Mouse (Mus musculus) ES-E14 (cell line): Measurements from ENCODE around the gene AL731706.2. TPM values are rescaled to one million over a fixed set of nuclear protein-coding genes. Genes with fewer than 3 reads are reported as not detected.

Experiments used
- DNase-seq: peaks from one replicate; pipeline ENCODE4 v3.0.0-alpha.2; 2013; ENCODE audit warnings: low read depth, low spot score
- H3K27ac ChIP-seq: 2 replicates; pipeline ENCODE4 v1.5.1; 2012; ENCODE audit warnings: low read depth, mild to moderate bottlenecking, low read length, moderate library complexity, mixed read lengths; ENCODE audit not compliant: poor library complexity, insufficient read depth, severe bottlenecking
- H3K36me3 ChIP-seq: 2 replicates; pipeline ENCODE4 v1.6.1; 2012; ENCODE audit warnings: mild to moderate bottlenecking, low read length, moderate library complexity, mixed read lengths; ENCODE audit not compliant: control insufficient read depth, poor library complexity, insufficient read depth, severe bottlenecking
- H3K4me1 ChIP-seq, 2 experiments: fragments of 150-350 bp in 1 of 2; sonication (generic) in 1 of 2; 2 replicates each; pipeline ENCODE4 v1.6.1; 2012; ENCODE audit warnings: low read length in 2 of 2, mild to moderate bottlenecking in 1 of 2, mixed read lengths in 1 of 2; ENCODE audit not compliant: control insufficient read depth in 2 of 2, insufficient read depth in 2 of 2, poor library complexity in 1 of 2
- H3K4me3 ChIP-seq, 2 experiments: fragments of 150-350 bp in 1 of 2; sonication (generic) in 1 of 2; 2 replicates each; pipeline ENCODE4 v1.5.1; 2012; ENCODE audit warnings: low read length in 2 of 2, low read depth in 1 of 2, mild to moderate bottlenecking in 1 of 2, mixed read lengths in 1 of 2; ENCODE audit not compliant: insufficient read depth in 1 of 2, poor library complexity in 1 of 2, severe bottlenecking in 1 of 2
- H3K9ac ChIP-seq: 2 replicates; pipeline ENCODE4 v1.6.1; 2012; ENCODE audit warnings: low read depth, mild to moderate bottlenecking, low read length, mixed read lengths; ENCODE audit not compliant: poor library complexity, insufficient read depth, severe bottlenecking
- H3K9me3 ChIP-seq: fragments of 150-350 bp; sonication (generic); 2 replicates; pipeline ENCODE4 v1.6.1; 2012; ENCODE audit warnings: low read depth, mild to moderate bottlenecking, low read length; ENCODE audit not compliant: control insufficient read depth, insufficient read depth
- CHD2 ChIP-seq: IDR thresholded peaks from 2 replicates; pipeline ENCODE4 v1.6.1; 2014; ENCODE audit warnings: mild to moderate bottlenecking, low read depth, low read length, inconsistent platforms
- HCFC1 ChIP-seq: IDR thresholded peaks from 2 replicates; pipeline ENCODE4 v1.6.1; 2012; ENCODE audit warnings: low read length, inconsistent platforms, borderline replicate concordance; ENCODE audit not compliant: insufficient read depth
- MAFK ChIP-seq: IDR thresholded peaks from 2 replicates; pipeline ENCODE4 v1.6.1; 2014; ENCODE audit warnings: mild to moderate bottlenecking, low read depth, low read length, inconsistent platforms; ENCODE audit not compliant: insufficient read depth
- ZC3H11A ChIP-seq: IDR thresholded peaks from 2 replicates; pipeline ENCODE4 v1.6.1; 2012; ENCODE audit warnings: low read depth, mild to moderate bottlenecking, inconsistent platforms, low read length, borderline replicate concordance
- ZNF384 ChIP-seq: IDR thresholded peaks from 2 replicates; pipeline ENCODE4 v1.6.1; 2012; ENCODE audit warnings: low read depth, low read length, inconsistent platforms
- in situ Hi-C, 2 experiments: fragments of 600-800 bp; cut with MboI; formaldehyde crosslinking; loops; one replicate each; pipeline ENCODE4 v1.15.1; 2025; ENCODE audit warnings: low sequenced_read_pairs in 2 of 2, inconsistent platforms in 1 of 2; ENCODE audit not compliant: unreplicated experiment in 2 of 2
- total RNA-seq: library from RNA; depleted of rRNA; stranded (reverse); fragments of 300-350 nt; gene quantifications from 2 replicates; pipeline ENCODE4 v1.2.3, GENCODE M21; 2012

AL731706.2 gene
- total RNA-seq, 1 experiment: not detected

- no peak overlapping the region for H3K4me3 ChIP-seq
- TF ChIP-seq ZNF384 (no peak), MAFK (no peak), HCFC1 (no peak), CHD2 (no peak), ZC3H11A (no peak)
- in situ Hi-C loops: no loop called here
- H3K4me1 ChIP-seq: peaks cover 0 to 2% of the 10 kb centered on the region in 2 experiments; a peak in 1 of 4 replicates
- H3K9ac ChIP-seq: no peak overlapping the region
- H3K36me3 ChIP-seq: no peaks in the 10 kb centered on the region
- DNase-seq: no peak
- no peaks in the 10 kb centered on the region for H3K9me3 ChIP-seq
- H3K27ac ChIP-seq: no peak overlapping the region
Measured at GRCm38 (mm10) chr2:136914334-136914902, 28.9 kb upstream of the AL731706.2 start.

DNA sequence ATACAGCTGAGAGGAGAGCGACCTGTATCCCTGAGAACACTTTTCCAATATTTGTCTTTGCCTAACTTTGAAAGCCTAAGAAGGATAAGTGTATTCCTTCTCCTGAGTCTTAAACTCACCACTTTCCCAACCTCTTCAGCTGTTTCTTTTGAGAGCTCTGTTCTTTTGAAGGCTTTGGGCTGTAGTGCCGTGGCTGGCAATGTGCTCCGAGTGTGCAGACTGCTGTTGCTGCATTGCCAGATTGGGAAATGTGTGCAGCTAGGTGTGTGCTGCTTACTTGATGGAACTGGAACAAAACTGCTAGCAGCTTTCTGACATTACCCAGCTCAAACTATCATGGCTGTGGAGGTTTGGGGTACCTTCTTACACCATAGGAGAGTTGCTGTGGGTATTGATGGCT, 27.5 kb upstream of the AL731706.2 start:
- no peak overlapping the region for H3K9ac ChIP-seq
- no peak overlapping the region for H3K27ac ChIP-seq
- no peaks in the 10 kb centered on the region for H3K36me3 ChIP-seq
- DNase-seq: no peak
- TF ChIP-seq ZC3H11A (no peak), ZNF384 (no peak), HCFC1 (no peak), CHD2 (no peak), MAFK (no peak)
- H3K4me1 ChIP-seq: no peaks in the 10 kb centered on the region
- no peaks in the 10 kb centered on the region for H3K9me3 ChIP-seq
- no peak overlapping the region for H3K4me3 ChIP-seq
- in situ Hi-C loops: no loop called here

DNA sequence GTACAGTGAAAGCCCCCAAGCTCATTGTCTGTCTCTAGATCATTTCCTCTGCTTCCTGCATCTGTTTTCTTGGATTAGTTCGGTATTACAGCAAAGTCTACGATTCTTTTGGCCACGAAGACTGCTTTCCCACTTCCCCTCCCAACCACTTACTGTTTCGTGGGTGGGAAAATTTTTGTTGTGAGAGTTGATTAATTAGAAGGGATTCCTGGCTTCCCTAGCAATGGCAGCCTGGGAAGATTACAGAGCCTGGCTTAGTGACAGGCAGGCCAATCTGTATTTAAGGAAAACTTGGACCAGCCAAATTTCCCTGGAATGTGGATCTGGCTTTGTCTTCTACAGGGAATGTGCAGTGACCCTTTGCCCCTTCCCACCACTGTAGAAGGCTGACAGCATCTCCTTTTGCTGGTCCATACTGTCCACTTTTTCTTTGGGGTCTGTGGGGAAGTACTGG, 26.5 kb upstream of the AL731706.2 start:
- Histone ChIP-seq H3K4me3 (no peak overlapping the region), H3K36me3 (no peaks in the 10 kb centered on the region), H3K27ac (no peak overlapping the region), H3K4me1 (no peaks in the 10 kb centered on the region), H3K9me3 (no peaks in the 10 kb centered on the region), H3K9ac (no peak overlapping the region)
- in situ Hi-C loops: no loop called here
- no peak for DNase-seq
- no peak for TF ChIP-seq MAFK
- no peak for TF ChIP-seq CHD2
- TF ChIP-seq ZNF384: no peak
- TF ChIP-seq HCFC1: no peak
- no peak for TF ChIP-seq ZC3H11A

GRCm38 (mm10) chr2:136909298-136909697, 23.8 kb upstream of the AL731706.2 start:
- H3K4me3 ChIP-seq: no peak overlapping the region
- no peaks in the 10 kb centered on the region for H3K36me3 ChIP-seq
- H3K9ac ChIP-seq: no peak overlapping the region
- DNase-seq: no peak
- no peak overlapping the region for H3K27ac ChIP-seq
- in situ Hi-C loops: no loop called here
- TF ChIP-seq ZNF384: no peak
- TF ChIP-seq CHD2: no peak
- no peak for TF ChIP-seq ZC3H11A
- TF ChIP-seq MAFK: no peak
- no peak for TF ChIP-seq HCFC1
- H3K9me3 ChIP-seq: no peaks in the 10 kb centered on the region
- H3K4me1 ChIP-seq: no peaks in the 10 kb centered on the region

DNA sequence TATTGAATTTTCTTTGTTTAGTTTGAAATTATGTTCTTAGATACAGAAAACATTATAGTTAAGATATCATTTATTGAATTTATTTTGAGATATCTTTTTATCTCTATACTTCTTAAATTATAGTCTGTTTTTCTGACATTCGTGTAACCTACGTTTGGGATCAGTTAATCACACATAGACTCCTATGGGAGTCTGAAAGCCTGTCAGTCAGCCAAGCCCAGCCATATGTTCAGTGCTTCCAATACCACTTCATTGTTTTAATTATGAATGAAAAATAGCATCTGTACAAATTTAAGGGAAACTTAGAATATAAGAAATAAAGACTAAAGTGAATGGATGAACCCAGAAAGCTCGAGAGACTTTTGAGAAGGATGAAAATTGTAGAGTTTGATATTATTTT, 23.1 kb upstream of the AL731706.2 start:
- no peak overlapping the region for H3K27ac ChIP-seq
- no peak overlapping the region for H3K4me3 ChIP-seq
- H3K9ac ChIP-seq: no peak overlapping the region
- DNase-seq: no peak
- H3K36me3 ChIP-seq: no peaks in the 10 kb centered on the region
- no peak for TF ChIP-seq MAFK
- TF ChIP-seq ZC3H11A: no peak
- no peak for TF ChIP-seq ZNF384
- no peak for TF ChIP-seq CHD2
- no peak for TF ChIP-seq HCFC1
- no peaks in the 10 kb centered on the region for H3K9me3 ChIP-seq
- H3K4me1 ChIP-seq: no peaks in the 10 kb centered on the region
- in situ Hi-C loops: no loop called here
